Mouse (Mus musculus): ENCODE measurements around the gene 6820408C15Rik. TPM values are rescaled to one million over a fixed set of nuclear protein-coding genes. Genes with fewer than 3 reads are reported as not detected.

The 6820408C15Rik gene
- total RNA-seq (2021) = under 1 TPM; 0.37 to 0.56 TPM
- long read RNA-seq, experiment 1 = 0 reads
- long read RNA-seq, experiment 2 = 0 reads

- no peak for DNase-seq (ENCODE audit: low spot score in 2 of 2)
These were observed at the start of gene 6820408C15Rik for GRCm38 (mm10) chr2:152415287-152415686. Gene 6820408C15Rik, plus strand, starts transcription at chr2:152415587.

- DNase-seq (ENCODE audit: low spot score in 2 of 2) = no peak
These were observed 47.5 kb upstream of the 6820408C15Rik start for GRCm38 (mm10) chr2:152367917-152368316.

GRCm38 (mm10) chr2:152368532-152369140 lies 46.8 kb upstream of the 6820408C15Rik start:
- DNase-seq (ENCODE audit: low spot score in 2 of 2) = peak in 1 of 2 experiments; percentile 42

GRCm38 (mm10) chr2:152372104-152372503 lies 43.3 kb upstream of the 6820408C15Rik start:
- DNase-seq (ENCODE audit: low spot score in 2 of 2) = no peak

GRCm38 (mm10) chr2:152372661-152373060 lies 42.7 kb upstream of the 6820408C15Rik start:
- no peak for DNase-seq (ENCODE audit: low spot score in 2 of 2)

GRCm38 (mm10) chr2:152373547-152373946 lies 41.8 kb upstream of the 6820408C15Rik start:
- DNase-seq (ENCODE audit: low spot score in 2 of 2) = no peak

- no peak for DNase-seq (ENCODE audit: low spot score in 2 of 2)
These were observed 39.6 kb upstream of the 6820408C15Rik start for GRCm38 (mm10) chr2:152375652-152376344.

GRCm38 (mm10) chr2:152376345-152376741 lies 39.0 kb upstream of the 6820408C15Rik start, which contains the start of gene Nrsn2:
Gene Nrsn2, minus strand, starts transcription at chr2:152376638.
- DNase-seq (ENCODE audit: low spot score in 2 of 2) = no peak

- DNase-seq (ENCODE audit: low spot score in 2 of 2) = no peak
These were observed 31.2 kb upstream of the 6820408C15Rik start for GRCm38 (mm10) chr2:152384191-152384590.

- DNase-seq (ENCODE audit: low spot score in 2 of 2) = no peak
These were observed 22.6 kb upstream of the 6820408C15Rik start for GRCm38 (mm10) chr2:152392786-152393185.

- DNase-seq (ENCODE audit: low spot score in 2 of 2) = no peak
These were observed 22.0 kb upstream of the 6820408C15Rik start for GRCm38 (mm10) chr2:152393225-152394017.

- no peak for DNase-seq (ENCODE audit: low spot score in 2 of 2)
These were observed 20.0 kb upstream of the 6820408C15Rik start for GRCm38 (mm10) chr2:152395271-152395920.

GRCm38 (mm10) chr2:152396110-152397003 lies 19.0 kb upstream of the 6820408C15Rik start:
- peak; percentile 60 to 88 for DNase-seq (ENCODE audit: low spot score in 2 of 2)

- DNase-seq (ENCODE audit: low spot score in 2 of 2) = peak; percentile 64 to 68
These were observed 18.3 kb upstream of the 6820408C15Rik start for GRCm38 (mm10) chr2:152397004-152397589.

GRCm38 (mm10) chr2:152397680-152398435 lies 17.5 kb upstream of the 6820408C15Rik start, which contains the start of gene Sox12:
Gene Sox12, minus strand, starts transcription at chr2:152398063.
- peak; percentile 95 for DNase-seq (ENCODE audit: low spot score in 2 of 2)

- peak; percentile 88 to 91 for DNase-seq (ENCODE audit: low spot score in 2 of 2)
These were observed 16.7 kb upstream of the 6820408C15Rik start for GRCm38 (mm10) chr2:152398691-152399090.

- DNase-seq (ENCODE audit: low spot score in 2 of 2) = no peak
These were observed 16.3 kb upstream of the 6820408C15Rik start for GRCm38 (mm10) chr2:152399122-152399542.

- DNase-seq (ENCODE audit: low spot score in 2 of 2) = peak; percentile 91 to 92
These were observed 9.3 kb upstream of the 6820408C15Rik start for GRCm38 (mm10) chr2:152406126-152406525.

GRCm38 (mm10) chr2:152409781-152410180 lies 5.6 kb upstream of the 6820408C15Rik start:
- DNase-seq (ENCODE audit: low spot score in 2 of 2) = no peak
